Mouse (Mus musculus) bone marrow macrophage, adult 2 months (primary cell): ENCODE measurements around the gene Col5a1. TPM values are rescaled to one million over a fixed set of nuclear protein-coding genes. Genes with fewer than 3 reads are reported as not detected.

Experiments
- H3K27ac ChIP-seq: 2 replicates; pipeline ENCODE4 v1.5.1; 2012; ENCODE audit warnings: low read depth, low read length; ENCODE audit not compliant: insufficient read depth
- H3K4me1 ChIP-seq: 2 replicates; pipeline ENCODE4 v1.6.1; 2012; ENCODE audit warnings: low read length; ENCODE audit not compliant: control insufficient read depth, insufficient read depth
- H3K4me3 ChIP-seq: 2 replicates; pipeline ENCODE4 v1.5.1; 2012; ENCODE audit warnings: mild to moderate bottlenecking, low read length, moderate library complexity; ENCODE audit not compliant: insufficient read depth
- CTCF ChIP-seq: IDR thresholded peaks from 2 replicates; pipeline ENCODE4 v1.5.1; 2012; ENCODE audit warnings: low read depth, mild to moderate bottlenecking, low read length, moderate library complexity
- POLR2A ChIP-seq: IDR thresholded peaks from 2 replicates; pipeline ENCODE4 v1.6.1; 2012; ENCODE audit warnings: mild to moderate bottlenecking, low read depth, low read length, borderline replicate concordance
- polyA plus RNA-seq: library from polyadenylated mRNA; stranded (reverse); fragments of >200 nt; gene quantifications from 2 replicates; pipeline ENCODE4 v1.2.4, GENCODE M21; 2012; ENCODE audit not compliant: missing spikeins, insufficient read depth, insufficient read length

Col5a1 gene
- polyA plus RNA-seq, 1 experiment = 1.5 TPM

DNA sequence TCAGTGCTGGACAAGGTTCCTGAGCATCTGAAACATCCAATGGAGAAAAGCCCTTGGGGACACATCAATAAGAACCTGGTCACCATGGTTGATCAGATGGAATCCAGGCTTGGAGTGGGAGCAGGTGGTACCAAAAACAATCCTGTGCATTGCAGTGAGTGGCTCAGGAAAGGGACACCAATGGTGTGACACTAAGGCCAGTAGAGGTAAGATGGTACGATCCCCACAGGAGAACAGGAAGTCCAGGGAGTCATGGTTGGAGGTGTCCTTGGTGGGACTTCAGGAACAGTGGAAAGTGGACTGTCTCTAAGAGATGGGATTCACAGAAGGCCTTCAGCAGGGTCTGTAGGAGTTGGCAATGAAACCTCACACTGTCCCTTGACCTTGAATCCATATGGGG, 154.2 kb downstream of the Col5a1 start:
- Histone ChIP-seq H3K27ac (no peak overlapping the region), H3K4me3 (no peak overlapping the region), H3K4me1 (no peaks in the 10 kb centered on the region)
- TF ChIP-seq POLR2A (no peak), CTCF (no peak)

DNA sequence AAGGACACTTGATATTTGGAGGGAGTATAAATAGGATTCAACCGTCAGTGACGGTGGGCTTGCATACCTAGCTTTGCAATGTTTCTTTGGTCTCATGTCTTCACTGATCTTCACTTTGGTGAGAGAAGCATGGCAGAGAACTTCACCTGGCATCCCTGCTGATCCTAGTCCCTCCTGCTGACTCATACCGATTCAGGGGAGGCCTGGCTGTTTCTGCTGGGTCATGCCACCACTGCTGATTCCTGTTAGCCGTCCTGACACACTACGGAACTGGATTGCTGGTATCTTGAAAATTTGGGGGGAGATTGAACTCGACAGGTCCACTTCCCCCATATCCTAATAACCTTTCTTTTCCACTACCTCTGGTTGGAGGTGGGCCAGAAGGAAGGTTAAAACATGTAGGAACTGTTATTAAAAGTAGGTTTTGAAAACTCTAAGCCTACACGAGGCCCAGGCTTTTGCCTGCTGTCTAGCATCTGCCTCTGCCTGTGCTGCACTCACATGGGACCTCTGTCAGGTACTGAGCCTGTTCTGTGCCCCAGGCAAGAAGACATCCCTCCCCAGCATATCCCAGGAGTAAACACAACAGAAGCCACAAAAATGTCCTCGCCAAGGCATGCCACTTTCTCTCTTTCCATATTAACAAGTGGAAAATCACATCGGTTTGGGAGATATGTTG, 158.8 kb downstream of the Col5a1 start:
- TF ChIP-seq CTCF (no peak), POLR2A (no peak)
- no peak overlapping the region for H3K27ac ChIP-seq
- no peaks in the 10 kb centered on the region for H3K4me1 ChIP-seq
- no peak overlapping the region for H3K4me3 ChIP-seq

DNA sequence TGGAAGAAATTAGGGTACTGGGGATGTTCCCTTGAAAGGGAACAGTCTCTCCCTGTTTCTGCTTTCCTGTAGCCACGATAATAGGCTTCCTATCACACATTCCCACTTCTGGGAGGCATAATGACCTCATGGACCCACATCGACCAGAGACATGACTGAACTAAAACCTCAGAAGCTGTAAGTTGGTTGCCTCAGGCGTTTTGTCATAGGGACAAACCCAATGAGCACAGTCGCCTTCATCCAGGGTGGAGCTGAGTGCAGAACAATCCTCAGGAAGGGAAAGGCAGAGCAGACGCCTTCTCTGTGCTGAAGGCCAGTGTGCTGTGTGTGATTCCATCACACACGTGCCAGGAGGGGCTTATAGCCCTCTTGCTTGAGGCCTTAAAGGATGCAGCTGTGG, 160.1 kb downstream of the Col5a1 start:
- Histone ChIP-seq H3K4me3 (no peak overlapping the region), H3K27ac (no peak overlapping the region), H3K4me1 (no peaks in the 10 kb centered on the region)
- TF ChIP-seq CTCF = no peak
- TF ChIP-seq POLR2A = no peak

GRCm38 (mm10) chr2:28047092-28047491, 160.9 kb downstream of the Col5a1 start:
- Histone ChIP-seq H3K4me1 (no peaks in the 10 kb centered on the region), H3K4me3 (no peak overlapping the region)

DNA sequence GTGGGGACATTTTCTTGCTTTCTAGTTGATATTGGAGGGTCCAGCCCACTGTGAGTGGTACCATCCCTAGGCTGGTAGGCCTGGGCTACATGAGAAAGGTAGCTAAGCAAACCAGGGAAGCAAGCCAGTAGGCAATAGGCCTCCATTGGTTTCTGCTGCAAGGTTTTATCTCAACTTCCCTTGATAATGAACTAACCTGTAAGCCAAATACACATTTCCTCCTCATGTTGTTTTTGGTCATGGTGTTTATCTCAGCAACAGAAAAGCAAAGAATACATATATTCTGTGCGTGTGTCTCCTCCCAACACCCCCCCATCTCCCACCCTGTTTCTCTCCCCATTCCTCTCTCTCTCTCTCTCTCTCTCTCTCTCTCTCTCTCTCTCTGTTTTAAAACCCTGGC, 173.7 kb downstream of the Col5a1 start:
- Histone ChIP-seq H3K4me3 (no peak overlapping the region), H3K27ac (no peak overlapping the region), H3K4me1 (no peaks in the 10 kb centered on the region)
- no peak for TF ChIP-seq POLR2A
- no peak for TF ChIP-seq CTCF

More at GRCm38 (mm10) chr2:28047092-28047491, 160.9 kb downstream of the Col5a1 start:
- no peak for TF ChIP-seq POLR2A
- H3K27ac ChIP-seq = no peak overlapping the region

- H3K27ac ChIP-seq = no peak overlapping the region
- no peaks in the 10 kb centered on the region for H3K4me1 ChIP-seq
- H3K4me3 ChIP-seq = no peak overlapping the region
- TF ChIP-seq CTCF = no peak
- no peak for TF ChIP-seq POLR2A
Observed at GRCm38 (mm10) chr2:28063711-28064338, 177.6 kb downstream of the Col5a1 start.

DNA sequence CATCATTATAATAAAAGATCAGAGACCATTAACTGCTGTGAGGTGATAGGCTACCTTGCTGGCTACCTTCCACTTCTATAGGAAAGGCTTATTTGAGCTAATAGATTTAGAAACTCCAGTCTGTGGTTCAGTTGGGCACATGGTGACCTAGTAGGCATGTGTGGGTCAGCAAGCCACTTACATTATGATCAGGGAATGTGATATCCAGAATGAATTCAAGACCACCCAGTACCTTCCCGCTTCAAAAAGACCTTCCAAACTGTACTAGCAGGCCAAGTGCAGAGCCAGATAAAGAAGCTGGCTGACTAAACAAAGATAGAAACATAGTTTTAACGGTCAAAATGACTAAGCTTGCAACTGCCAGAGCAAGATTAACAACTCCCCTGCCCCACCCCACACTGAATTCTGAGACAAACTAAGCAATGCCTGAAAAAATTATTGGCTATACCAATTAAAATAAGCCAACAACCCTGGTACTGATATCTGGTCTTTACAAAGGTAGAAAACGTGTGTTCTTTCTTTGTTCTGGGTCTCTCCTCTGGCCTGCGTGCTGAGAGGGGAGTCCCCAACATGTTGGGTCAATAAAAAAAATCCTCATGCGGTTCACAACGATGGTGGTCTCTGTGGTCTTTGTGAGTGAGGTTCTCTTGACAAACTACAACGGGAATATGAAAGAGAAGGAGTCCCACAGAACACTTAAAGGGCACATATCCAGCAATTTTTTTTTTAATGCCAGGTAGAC, 178.3 kb downstream of the Col5a1 start:
- Histone ChIP-seq H3K4me3 (no peak overlapping the region), H3K4me1 (no peaks in the 10 kb centered on the region), H3K27ac (no peak overlapping the region)
- TF ChIP-seq POLR2A = no peak
- no peak for TF ChIP-seq CTCF

DNA sequence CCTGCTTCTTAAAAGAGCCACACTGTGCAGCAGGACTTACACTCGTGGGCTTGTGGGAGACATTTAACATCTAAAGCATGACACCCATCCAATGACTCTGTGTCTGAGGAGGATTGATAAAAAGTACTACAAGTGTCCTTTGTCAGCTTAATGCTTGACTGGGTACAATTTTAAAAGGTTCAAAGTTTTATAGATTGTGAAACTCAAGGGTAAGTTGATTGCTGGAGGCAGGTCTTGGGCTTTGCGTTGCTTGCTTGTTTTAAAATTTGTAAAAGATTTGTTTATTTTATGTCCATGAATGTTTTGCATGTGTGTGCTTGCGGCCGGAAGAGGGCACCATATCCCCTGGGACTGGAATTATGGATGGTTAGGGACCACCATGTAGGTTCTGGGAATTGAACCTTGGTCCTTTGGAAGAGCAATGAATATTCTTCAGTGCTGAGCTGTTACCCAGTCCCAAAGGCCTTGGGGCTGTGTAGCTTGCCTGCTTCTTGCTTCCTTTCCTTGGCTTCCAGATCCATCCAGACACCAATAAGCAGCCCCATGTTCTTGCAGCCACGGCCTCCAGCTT, 178.9 kb downstream of the Col5a1 start:
- Histone ChIP-seq H3K4me3 (no peak overlapping the region), H3K4me1 (no peaks in the 10 kb centered on the region), H3K27ac (no peak overlapping the region)
- TF ChIP-seq POLR2A (no peak), CTCF (no peak)

DNA sequence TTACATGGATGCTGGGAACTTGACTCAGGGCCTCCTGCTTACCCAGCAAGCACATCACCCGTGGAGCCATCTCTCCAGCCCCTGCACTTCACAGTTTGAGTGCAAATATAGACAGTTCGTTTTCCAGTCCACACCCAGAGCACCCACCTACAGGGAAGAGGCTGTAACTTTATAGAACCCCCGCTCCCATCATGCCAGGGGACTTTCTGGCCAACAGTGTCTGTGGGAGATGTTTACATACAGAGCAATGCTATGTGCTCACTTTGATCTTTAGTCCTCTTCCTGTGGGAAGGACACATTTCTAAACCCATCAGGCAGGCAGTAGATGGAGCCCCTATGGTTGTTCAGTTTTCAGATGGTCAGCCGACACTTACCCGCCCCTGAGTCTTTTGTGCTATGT, 180.5 kb downstream of the Col5a1 start:
- Histone ChIP-seq H3K4me3 (no peak overlapping the region), H3K27ac (no peak overlapping the region), H3K4me1 (no peaks in the 10 kb centered on the region)
- no peak for TF ChIP-seq CTCF

- Histone ChIP-seq H3K27ac (no peak overlapping the region), H3K4me1 (no peaks in the 10 kb centered on the region)
Observed at GRCm38 (mm10) chr2:28067175-28067574, 180.9 kb downstream of the Col5a1 start.

More at GRCm38 (mm10) chr2:28067175-28067574, 180.9 kb downstream of the Col5a1 start:
- TF ChIP-seq CTCF (no peak), POLR2A (no peak)
- H3K4me3 ChIP-seq = no peak overlapping the region
